Mouse (Mus musculus): ENCODE results near the gene Olfr556. TPM values are rescaled to one million over a fixed set of nuclear protein-coding genes. Genes with fewer than 3 reads are reported as not detected.

Olfr556 gene
- polyA plus RNA-seq, 1 experiment from 2014 or later = not detected

DNA sequence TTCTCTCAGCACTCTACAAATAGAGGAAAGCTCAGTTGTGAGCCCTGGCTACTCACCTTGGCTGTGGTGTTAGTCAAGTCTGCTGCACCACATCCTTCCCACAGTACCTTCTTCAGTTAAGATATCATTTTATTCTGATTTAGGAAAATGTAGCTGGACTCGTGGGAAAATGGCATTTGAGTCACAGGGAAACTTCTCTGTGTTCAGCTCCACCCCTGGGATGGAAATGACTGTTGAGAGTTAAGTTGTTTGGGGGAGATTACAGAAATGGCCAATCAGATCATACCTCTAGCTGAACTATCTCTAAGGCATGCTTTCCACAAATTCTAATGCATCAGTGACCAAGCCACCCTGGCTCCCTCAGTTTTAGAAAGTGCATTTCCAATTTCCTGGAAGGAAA lies 54.3 kb downstream of the Olfr556 start, which contains the start of gene Olfr33:
Gene Olfr33, minus strand, starts transcription at position 101 of the 400 bp plus-strand sequence.
- Histone ChIP-seq H3K9me3 (ENCODE audit: low read depth, low read length) (no peaks in the 10 kb centered on the region), H3K4me2 (no peak within 1 kb of the TSS), H3K9ac (no peak within 1 kb of the TSS), H3K36me3 (ENCODE audit: insufficient read depth) (no peaks in the 10 kb centered on the region), H3K27ac (ENCODE audit: low read depth) (no peak within 1 kb of the TSS), H3K4me3 (ENCODE audit: low read depth, low read length) (no peak within 1 kb of the TSS), H3K27me3 (ENCODE audit: insufficient read depth, low read length) (no peaks in the 10 kb centered on the region), H3K4me1 (ENCODE audit: insufficient read depth) (no peaks in the 10 kb centered on the region)
- no peak for TF ChIP-seq CTCF (IDR thresholded peaks at IDR 0.05; ENCODE audit: low read depth)
- 36% methylated on average over 1 of the region's 1 CpGs for WGBS
- no peak for ATAC-seq (ENCODE audit: insufficient read depth)
- DNase-seq = no peak

Other genes starting within 250 kb of the Olfr556 start
- gene Rrm1, start 223.2 kb upstream of the Olfr556 start, polyA plus RNA-seq (2014; fragmentation: Nextera tagmentation; extraction: Ambion mirVana) = 200 and 220 TPM in 2 replicates
- 0.37 and 0.45 TPM in 2 replicates for gene Olfr543, start 183.2 kb upstream of the Olfr556 start, polyA plus RNA-seq (2014; fragmentation: Nextera tagmentation; extraction: Ambion mirVana)
- gene Olfr544, start 176.6 kb upstream of the Olfr556 start, polyA plus RNA-seq (2014; fragmentation: Nextera tagmentation; extraction: Ambion mirVana) = 0.11 TPM in 2 replicates
- not detected in 2 replicates for gene Olfr545, start 165.3 kb upstream of the Olfr556 start, polyA plus RNA-seq (2014; fragmentation: Nextera tagmentation; extraction: Ambion mirVana)
- not detected in 2 replicates for gene Olfr547, start 130.2 kb upstream of the Olfr556 start, polyA plus RNA-seq (2014; fragmentation: Nextera tagmentation; extraction: Ambion mirVana)
- not detected in 2 replicates for gene Olfr548-ps1, start 124.0 kb upstream of the Olfr556 start, polyA plus RNA-seq (2014; fragmentation: Nextera tagmentation; extraction: Ambion mirVana)
- not detected in 2 replicates for gene Olfr549, start 115.0 kb upstream of the Olfr556 start, polyA plus RNA-seq (2014; fragmentation: Nextera tagmentation; extraction: Ambion mirVana)
- 0.36 and 0.62 TPM in 2 replicates for gene Trim21, start 99.4 kb upstream of the Olfr556 start, polyA plus RNA-seq (2014; fragmentation: Nextera tagmentation; extraction: Ambion mirVana)
- not detected in 2 replicates for gene Olfr550, start 93.5 kb upstream of the Olfr556 start, polyA plus RNA-seq (2014; fragmentation: Nextera tagmentation; extraction: Ambion mirVana)
- gene Olfr551, start 73.0 kb upstream of the Olfr556 start, polyA plus RNA-seq (2014; fragmentation: Nextera tagmentation; extraction: Ambion mirVana) = not detected in 2 replicates
- not detected in 2 replicates for gene Olfr552, start 67.1 kb upstream of the Olfr556 start, polyA plus RNA-seq (2014; fragmentation: Nextera tagmentation; extraction: Ambion mirVana)
- gene Olfr553, start 46.7 kb upstream of the Olfr556 start, polyA plus RNA-seq (2014; fragmentation: Nextera tagmentation; extraction: Ambion mirVana) = not detected in 2 replicates
- not detected in 2 replicates for gene Olfr554, start 26.5 kb upstream of the Olfr556 start, polyA plus RNA-seq (2014; fragmentation: Nextera tagmentation; extraction: Ambion mirVana)
- gene Olfr555, start 6.1 kb upstream of the Olfr556 start, polyA plus RNA-seq (2014; fragmentation: Nextera tagmentation; extraction: Ambion mirVana) = not detected in 2 replicates
- 13.7 and 16.1 TPM in 2 replicates for gene Trim68, start 22.4 kb downstream of the Olfr556 start, polyA plus RNA-seq (2014; fragmentation: Nextera tagmentation; extraction: Ambion mirVana)
- gene Olfr557, start 31.0 kb downstream of the Olfr556 start, polyA plus RNA-seq (2014; fragmentation: Nextera tagmentation; extraction: Ambion mirVana) = not detected in 2 replicates
- gene Olfr558, start 37.3 kb downstream of the Olfr556 start, polyA plus RNA-seq (2014; fragmentation: Nextera tagmentation; extraction: Ambion mirVana) = 0.12 TPM in 1 of 2 replicates, not detected in the other
- not detected in 2 replicates for gene Olfr33, start 54.2 kb downstream of the Olfr556 start, polyA plus RNA-seq (2014; fragmentation: Nextera tagmentation; extraction: Ambion mirVana)
- gene Olfr559, start 62.6 kb downstream of the Olfr556 start, polyA plus RNA-seq (2014; fragmentation: Nextera tagmentation; extraction: Ambion mirVana) = not detected in 2 replicates
- gene Olfr560, start 94.5 kb downstream of the Olfr556 start, polyA plus RNA-seq (2014; fragmentation: Nextera tagmentation; extraction: Ambion mirVana) = not detected in 2 replicates
- gene Olfr78, start 94.6 kb downstream of the Olfr556 start, polyA plus RNA-seq (2014; fragmentation: Nextera tagmentation; extraction: Ambion mirVana) = 0.09 and 0.12 TPM in 2 replicates
- not detected in 2 replicates for gene Olfr561, start 106.3 kb downstream of the Olfr556 start, polyA plus RNA-seq (2014; fragmentation: Nextera tagmentation; extraction: Ambion mirVana)
- gene Olfr564, start 138.6 kb downstream of the Olfr556 start, polyA plus RNA-seq (2014; fragmentation: Nextera tagmentation; extraction: Ambion mirVana) = not detected in 2 replicates
- not detected in 2 replicates for gene Olfr566, start 193.9 kb downstream of the Olfr556 start, polyA plus RNA-seq (2014; fragmentation: Nextera tagmentation; extraction: Ambion mirVana)
- gene Olfr568, start 212.2 kb downstream of the Olfr556 start, polyA plus RNA-seq (2014; fragmentation: Nextera tagmentation; extraction: Ambion mirVana) = not detected in 2 replicates
- gene Olfr569, start 226.0 kb downstream of the Olfr556 start, polyA plus RNA-seq (2014; fragmentation: Nextera tagmentation; extraction: Ambion mirVana) = not detected in 2 replicates
- gene Olfr570, start 229.7 kb downstream of the Olfr556 start, polyA plus RNA-seq (2014; fragmentation: Nextera tagmentation; extraction: Ambion mirVana) = not detected in 2 replicates